Mouse (Mus musculus) neural tube, embryonic 10.5 days (tissue): ENCODE results near the gene Zfp784.

Experiments
- DNase-seq: peaks from one replicate; pipeline ENCODE4 v3.0.0-alpha.2; 2017; ENCODE audit warnings: low spot score; ENCODE audit errors: extremely low spot score

Zfp784 gene

DNA sequence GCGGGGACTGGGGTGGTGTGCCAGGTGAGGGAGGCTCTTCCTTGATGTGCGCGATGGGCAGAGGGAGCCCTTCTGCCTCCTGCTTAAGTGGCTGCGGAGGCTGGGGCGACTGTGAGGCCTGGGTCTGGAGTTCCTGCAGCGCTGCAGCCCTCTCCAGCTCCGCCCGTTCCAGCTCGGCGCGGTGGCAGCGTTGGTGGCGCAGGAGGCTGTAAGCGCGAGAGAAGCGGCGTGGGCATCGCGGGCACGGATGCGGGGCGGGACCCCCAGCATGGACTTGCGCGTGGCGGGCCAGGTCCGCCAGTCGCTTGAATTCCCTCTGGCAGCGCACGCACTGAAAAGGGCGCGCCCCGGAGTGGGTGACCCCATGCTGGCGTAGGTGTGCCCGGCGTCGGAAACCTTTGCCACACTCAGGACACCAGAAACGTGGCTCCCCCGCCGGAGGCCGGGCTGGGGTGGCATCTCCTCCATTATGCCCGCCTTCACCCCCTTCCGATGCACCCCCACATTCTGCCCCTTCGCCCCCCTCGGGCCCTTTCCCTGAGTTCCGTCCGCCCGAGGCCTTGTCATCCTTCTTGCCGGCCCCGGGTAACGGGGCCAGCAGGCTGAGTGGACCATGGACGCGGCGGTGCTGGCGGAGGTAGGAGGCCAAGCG is 44.8 kb downstream of the Zfp784 start:
- no peak for DNase-seq

GRCm38 (mm10) chr7:4988250-4988649 is 50.0 kb downstream of the Zfp784 start:
- DNase-seq: no peak
